Mouse (Mus musculus): Measurements from ENCODE around the gene Ube2j1. TPM values are rescaled to one million over a fixed set of nuclear protein-coding genes. Genes with fewer than 3 reads are reported as not detected.

Gene Ube2j1
- total and polyA plus RNA-seq, 3 experiments: 64.3 to 122 (median 93.0) TPM

DNA sequence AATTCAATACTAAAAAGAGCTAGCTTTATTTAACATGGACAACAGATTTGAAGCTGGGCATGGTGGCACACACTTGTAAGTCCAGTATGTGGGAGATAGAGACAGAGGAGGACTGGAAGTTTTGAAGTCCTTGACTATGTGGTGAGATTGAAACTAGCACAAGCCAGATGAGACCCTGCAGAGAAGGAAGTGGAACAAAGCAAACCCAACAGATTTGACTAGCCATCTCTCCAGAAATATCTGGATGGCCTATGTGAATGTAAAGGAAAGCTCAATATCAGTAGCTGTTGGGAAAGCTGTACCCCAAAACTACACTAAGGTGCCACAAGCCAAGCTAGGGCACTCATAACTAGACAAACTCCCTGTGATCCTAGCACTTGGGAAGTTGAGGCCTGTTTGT is 23.2 kb downstream of the Ube2j1 start:
- TF ChIP-seq MAFK (IDR thresholded peaks at IDR 0.05; ENCODE audit: insufficient replicate concordance, low read length) (no peak), ZMIZ1 (IDR thresholded peaks at IDR 0.05; ENCODE audit: low read depth, low read length) (no peak), EP300 (IDR thresholded peaks at IDR 0.05; ENCODE audit: low read length) (peak; percentile 69), RAD21 (IDR thresholded peaks at IDR 0.05; ENCODE audit: low read depth, low read length) (no peak), IRF4 (IDR thresholded peaks at IDR 0.05; ENCODE audit: low read depth, low read length) (peak; percentile 59; the same call in 1 of the 2 replicates)
- Histone ChIP-seq H3K4me1 (ENCODE audit: control insufficient read depth in 1 of 2, insufficient read depth in 2 of 2) (peaks cover 12 to 49% of the 10 kb centered on the region in 2 experiments), H3K9me3 (replicated peaks; ENCODE audit: low read length) (no peaks in the 10 kb centered on the region), H3K36me3 (replicated peaks in 1 of 2; ENCODE audit: control insufficient read depth in 1 of 2, insufficient read depth in 1 of 2, low read length in 1 of 2) (peaks cover 19 to 36% of the 10 kb centered on the region in 2 experiments), H3K27ac (ENCODE audit: insufficient read depth, low read depth) (no peak overlapping the region), H3K4me3 (replicated peaks in 1 of 3; ENCODE audit: low read depth in 2 of 3, low read length in 2 of 3, poor library complexity in 1 of 3) (no peak overlapping the region), H3K4me2 (ENCODE audit: insufficient read depth, low read depth, poor library complexity, severe bottlenecking) (no peak overlapping the region), H3K27me3 (replicated peaks) (no peaks in the 10 kb centered on the region), H3K79me2 (replicated peaks; ENCODE audit: control insufficient read depth, extremely low read depth, insufficient read depth, poor library complexity, severe bottlenecking) (no peaks in the 10 kb centered on the region), H3K9ac (ENCODE audit: insufficient read depth, low read depth) (no peak overlapping the region)
- DNase-seq (ENCODE audit: extremely low read depth): peak; percentile 26
- in situ Hi-C loops (cut with MboI; ENCODE audit: low pct_ligation_motif_present, low pct_unique_long_range_greater_than_20kb, low sequenced_read_pairs): no loop called here
- dilution Hi-C loops (cut with MboI; ENCODE audit: extremely low pct_ligation_motif_present, extremely low pct_unique_long_range_greater_than_20kb, low sequenced_read_pairs): no loop called here

DNA sequence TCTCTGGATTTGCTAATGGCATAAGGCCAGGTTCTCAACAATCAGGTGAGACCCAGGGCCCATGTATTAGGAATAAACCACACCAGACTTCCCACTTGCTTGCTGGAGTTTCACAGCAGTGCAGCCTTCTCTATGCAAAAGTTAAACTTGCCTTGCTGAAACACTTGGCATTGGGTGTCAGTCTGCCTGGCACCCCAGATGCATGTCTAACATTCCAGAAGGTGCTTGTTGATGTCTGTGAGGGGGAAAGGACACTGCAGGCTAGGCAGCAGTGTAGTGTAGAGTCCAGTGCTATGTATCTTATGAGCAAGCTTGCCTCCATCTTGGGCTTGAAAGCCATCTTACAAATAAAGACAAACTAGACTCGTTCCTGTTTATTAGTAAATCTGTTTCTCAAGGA is 25.1 kb downstream of the Ube2j1 start:
- DNase-seq (ENCODE audit: extremely low read depth): no peak
- H3K9ac ChIP-seq (ENCODE audit: insufficient read depth, low read depth): no peak overlapping the region
- H3K4me3 ChIP-seq (replicated peaks in 1 of 3; ENCODE audit: low read depth in 2 of 3, low read length in 2 of 3, poor library complexity in 1 of 3): no peak overlapping the region
- dilution Hi-C loops (cut with MboI; ENCODE audit: extremely low pct_ligation_motif_present, extremely low pct_unique_long_range_greater_than_20kb, low sequenced_read_pairs): no loop called here
- H3K4me2 ChIP-seq (ENCODE audit: insufficient read depth, low read depth, poor library complexity, severe bottlenecking): no peak overlapping the region
- H3K79me2 ChIP-seq (replicated peaks; ENCODE audit: control insufficient read depth, extremely low read depth, insufficient read depth, poor library complexity, severe bottlenecking): no peaks in the 10 kb centered on the region
- no peak overlapping the region for H3K27ac ChIP-seq (ENCODE audit: insufficient read depth, low read depth)
- peaks cover 9 to 18% of the 10 kb centered on the region in 2 experiments for H3K36me3 ChIP-seq (replicated peaks in 1 of 2; ENCODE audit: control insufficient read depth in 1 of 2, insufficient read depth in 1 of 2, low read length in 1 of 2)
- H3K27me3 ChIP-seq (replicated peaks): no peaks in the 10 kb centered on the region
- H3K4me1 ChIP-seq (ENCODE audit: control insufficient read depth in 1 of 2, insufficient read depth in 2 of 2): peaks cover 12 to 46% of the 10 kb centered on the region in 2 experiments
- in situ Hi-C loops (cut with MboI; ENCODE audit: low pct_ligation_motif_present, low pct_unique_long_range_greater_than_20kb, low sequenced_read_pairs): no loop called here
- no peak for TF ChIP-seq RAD21 (IDR thresholded peaks at IDR 0.05; ENCODE audit: low read depth, low read length)
- no peak for TF ChIP-seq POLR2A (IDR thresholded peaks at IDR 0.05; ENCODE audit: low read depth, low read length)
- TF ChIP-seq CTCF (conservative IDR thresholded peaks at IDR 0.05 in 1 of 2, IDR thresholded peaks at IDR 0.05 in 1 of 2; ENCODE audit: low read depth in 2 of 2, low read length in 2 of 2): no peak
- no peak for TF ChIP-seq ZC3H11A (IDR thresholded peaks at IDR 0.05; ENCODE audit: low read depth, low read length)
- TF ChIP-seq RCOR1 (conservative IDR thresholded peaks at IDR 0.05; ENCODE audit: low read depth, low read length): no peak
- no peak for TF ChIP-seq SMC3 (IDR thresholded peaks at IDR 0.05; ENCODE audit: low read depth, low read length)
- TF ChIP-seq TBP (conservative IDR thresholded peaks at IDR 0.05; ENCODE audit: low read depth, low read length): no peak
- TF ChIP-seq ZNF384 (IDR thresholded peaks at IDR 0.05; ENCODE audit: low read depth, low read length): no peak
- TF ChIP-seq MXI1 (IDR thresholded peaks at IDR 0.05; ENCODE audit: low read depth, low read length): no peak
- no peak for TF ChIP-seq USF1 (IDR thresholded peaks at IDR 0.05; ENCODE audit: low read depth, low read length)
- TF ChIP-seq EP300 (IDR thresholded peaks at IDR 0.05; ENCODE audit: low read length): no peak
- no peak for TF ChIP-seq UBTF (IDR thresholded peaks at IDR 0.05; ENCODE audit: low read depth, low read length)
- TF ChIP-seq GABPA (IDR thresholded peaks at IDR 0.05; ENCODE audit: insufficient replicate concordance, low read depth, low read length): no peak
- no peak for TF ChIP-seq HCFC1 (IDR thresholded peaks at IDR 0.05; ENCODE audit: low read depth, low read length)
- no peak for TF ChIP-seq BHLHE40 (IDR thresholded peaks at IDR 0.05; ENCODE audit: low read depth, low read length)
- TF ChIP-seq ZKSCAN1 (IDR thresholded peaks at IDR 0.05; ENCODE audit: borderline replicate concordance, low read depth, low read length): no peak
- no peaks in the 10 kb centered on the region for H3K9me3 ChIP-seq (replicated peaks; ENCODE audit: low read length)

Measured in CH12.LX (cell line).